Mouse (Mus musculus) lung, postnatal 0 days (tissue): ENCODE data around the gene Mef2c.

ENCODE experiments used
- CTCF ChIP-seq: IDR thresholded peaks from 2 replicates; pipeline ENCODE4 v1.5.1; 2016; ENCODE audit warnings: antibody characterized with exemption, mild to moderate bottlenecking
- EP300 ChIP-seq: IDR thresholded peaks from 2 replicates; pipeline ENCODE4 v1.6.1; 2016; ENCODE audit warnings: antibody characterized with exemption, mild to moderate bottlenecking, control low read depth

- TF ChIP-seq CTCF (no peak), EP300 (no peak)
Observed at GRCm38 (mm10) chr13:83635218-83635617, 131.4 kb downstream of the Mef2c start.
